Mouse (Mus musculus): ENCODE measurements at regions not wholly inside any gene's neighbourhood (a gene's known extent, or its start where the extent isn't known, plus 50 kb on each side); places are given as distances from the start of the nearest gene placed in this dataset.

- peaks cover 16% of the 10 kb centered on the region for H3K4me1 ChIP-seq
- H3K36me3 ChIP-seq, result no peaks in the 10 kb centered on the region
- H3K4me3 ChIP-seq, result no peak overlapping the region
- 70% methylated on average over 3 of the region's 3 CpGs for WGBS
- H3K27ac ChIP-seq, result 0 out of 2 replicates have a peak overlapping the region, but pooled peaks have one; percentile 67
- no peaks in the 10 kb centered on the region for H3K9me3 ChIP-seq
- no peaks in the 10 kb centered on the region for H3K27me3 ChIP-seq (ENCODE audit: insufficient read depth, poor library complexity, severe bottlenecking)
- no peak for DNase-seq (ENCODE audit: low spot score)
These were observed 77.5 kb upstream of the Dapl1 start for GRCm38 (mm10) chr2:59406976-59407375.

GRCm38 (mm10) chr2:59407512-59407988 lies 76.9 kb upstream of the Dapl1 start:
- no peaks in the 10 kb centered on the region for H3K27me3 ChIP-seq (ENCODE audit: insufficient read depth, poor library complexity, severe bottlenecking)
- no peaks in the 10 kb centered on the region for H3K36me3 ChIP-seq
- H3K4me1 ChIP-seq, result peaks cover 14% of the 10 kb centered on the region
- 68% methylated on average over 13 of the region's 13 CpGs for WGBS
- DNase-seq (ENCODE audit: low spot score), result no peak
- H3K4me3 ChIP-seq, result no peak overlapping the region
- H3K9me3 ChIP-seq, result no peaks in the 10 kb centered on the region
- H3K27ac ChIP-seq, result peak overlapping the region; percentile 67

- no peak for DNase-seq (ENCODE audit: low spot score)
- Histone ChIP-seq H3K4me1 (peaks cover 14% of the 10 kb centered on the region), H3K27ac (peak overlapping the region; percentile 67; the same call in 1 of the 2 replicates), H3K27me3 (ENCODE audit: insufficient read depth, poor library complexity, severe bottlenecking) (no peaks in the 10 kb centered on the region), H3K9me3 (no peaks in the 10 kb centered on the region; the same call in 1 of the 2 replicates), H3K4me3 (no peak overlapping the region), H3K36me3 (no peaks in the 10 kb centered on the region)
- 67% methylated on average over 10 of the region's 10 CpGs for WGBS
These were observed 76.3 kb upstream of the Dapl1 start for GRCm38 (mm10) chr2:59408040-59408587.

GRCm38 (mm10) chr2:59414612-59415011 lies 69.8 kb upstream of the Dapl1 start:
- peaks cover 23% of the 10 kb centered on the region for H3K4me1 ChIP-seq
- DNase-seq (ENCODE audit: low spot score), result no peak
- no peaks in the 10 kb centered on the region for H3K27me3 ChIP-seq (ENCODE audit: insufficient read depth, poor library complexity, severe bottlenecking)
- no peaks in the 10 kb centered on the region for H3K36me3 ChIP-seq
- H3K9me3 ChIP-seq, result no peaks in the 10 kb centered on the region; the same call in 1 of the 2 replicates
- WGBS, result 90% methylated on average over 9 of the region's 9 CpGs
- no peak overlapping the region for H3K27ac ChIP-seq
- no peak overlapping the region for H3K4me3 ChIP-seq

GRCm38 (mm10) chr2:59416491-59417195 lies 67.8 kb upstream of the Dapl1 start:
- no peak for DNase-seq (ENCODE audit: low spot score)
- Histone ChIP-seq H3K4me1 (peaks cover 31% of the 10 kb centered on the region), H3K36me3 (no peaks in the 10 kb centered on the region), H3K4me3 (no peak overlapping the region), H3K27me3 (ENCODE audit: insufficient read depth, poor library complexity, severe bottlenecking) (no peaks in the 10 kb centered on the region), H3K27ac (no peak overlapping the region), H3K9me3 (no peaks in the 10 kb centered on the region; the same call in 1 of the 2 replicates)
- WGBS, result 67% methylated on average over 8 of the region's 8 CpGs

GRCm38 (mm10) chr2:59417384-59417955 lies 67.0 kb upstream of the Dapl1 start:
- no peak for DNase-seq (ENCODE audit: low spot score)
- Histone ChIP-seq H3K27ac (no peak overlapping the region), H3K4me1 (peaks cover 31% of the 10 kb centered on the region), H3K4me3 (no peak overlapping the region), H3K36me3 (no peaks in the 10 kb centered on the region), H3K27me3 (ENCODE audit: insufficient read depth, poor library complexity, severe bottlenecking) (no peaks in the 10 kb centered on the region), H3K9me3 (no peaks in the 10 kb centered on the region; the same call in 1 of the 2 replicates)
- 69% methylated on average over 11 of the region's 11 CpGs for WGBS

GRCm38 (mm10) chr2:59420496-59420895 lies 64.0 kb upstream of the Dapl1 start:
- Histone ChIP-seq H3K36me3 (no peaks in the 10 kb centered on the region), H3K9me3 (no peaks in the 10 kb centered on the region), H3K27me3 (ENCODE audit: insufficient read depth, poor library complexity, severe bottlenecking) (no peaks in the 10 kb centered on the region), H3K4me1 (peaks cover 28% of the 10 kb centered on the region), H3K27ac (no peak overlapping the region), H3K4me3 (no peak overlapping the region)
- WGBS, result 54% methylated on average over 5 of the region's 5 CpGs
- no peak for DNase-seq (ENCODE audit: low spot score)

- H3K27ac ChIP-seq, result 0 out of 2 replicates have a peak overlapping the region, but pooled peaks have one; percentile 10
- no peaks in the 10 kb centered on the region for H3K27me3 ChIP-seq (ENCODE audit: insufficient read depth, poor library complexity, severe bottlenecking)
- H3K4me1 ChIP-seq, result peaks cover 11% of the 10 kb centered on the region
- no peak overlapping the region for H3K4me3 ChIP-seq
- no peak for DNase-seq (ENCODE audit: low spot score)
- WGBS, result 86% methylated on average over 10 of the region's 10 CpGs
- no peaks in the 10 kb centered on the region for H3K36me3 ChIP-seq
- no peaks in the 10 kb centered on the region for H3K9me3 ChIP-seq
These were observed 61.9 kb upstream of the Dapl1 start for GRCm38 (mm10) chr2:59422291-59423242.

GRCm38 (mm10) chr2:59424205-59424604 lies 60.2 kb upstream of the Dapl1 start:
- peaks cover 9% of the 10 kb centered on the region; the same call in 1 of the 2 replicates for H3K4me1 ChIP-seq
- WGBS, result 81% methylated on average over 2 of the region's 2 CpGs
- H3K9me3 ChIP-seq, result no peaks in the 10 kb centered on the region
- no peak overlapping the region for H3K27ac ChIP-seq
- no peak overlapping the region for H3K4me3 ChIP-seq
- H3K36me3 ChIP-seq, result no peaks in the 10 kb centered on the region
- DNase-seq (ENCODE audit: low spot score), result no peak
- no peaks in the 10 kb centered on the region for H3K27me3 ChIP-seq (ENCODE audit: insufficient read depth, poor library complexity, severe bottlenecking)

GRCm38 (mm10) chr2:59424729-59425128 lies 59.7 kb upstream of the Dapl1 start:
- DNase-seq (ENCODE audit: low spot score), result no peak
- H3K27me3 ChIP-seq (ENCODE audit: insufficient read depth, poor library complexity, severe bottlenecking), result no peaks in the 10 kb centered on the region
- no peaks in the 10 kb centered on the region for H3K36me3 ChIP-seq
- H3K9me3 ChIP-seq, result no peaks in the 10 kb centered on the region
- 39% methylated on average over 5 of the region's 5 CpGs for WGBS
- peaks cover 6% of the 10 kb centered on the region; the same call in 1 of the 2 replicates for H3K4me1 ChIP-seq
- H3K4me3 ChIP-seq, result no peak overlapping the region
- H3K27ac ChIP-seq, result no peak overlapping the region

- Histone ChIP-seq H3K27me3 (ENCODE audit: insufficient read depth, poor library complexity, severe bottlenecking) (no peaks in the 10 kb centered on the region), H3K27ac (no peak overlapping the region), H3K4me1 (peaks cover 4% of the 10 kb centered on the region; the same call in 1 of the 2 replicates), H3K9me3 (no peaks in the 10 kb centered on the region), H3K36me3 (no peaks in the 10 kb centered on the region), H3K4me3 (no peak overlapping the region)
- 85% methylated on average over 4 of the region's 4 CpGs for WGBS
- DNase-seq (ENCODE audit: low spot score), result no peak
These were observed 58.6 kb upstream of the Dapl1 start for GRCm38 (mm10) chr2:59425876-59426275.

GRCm38 (mm10) chr2:59431466-59431865 lies 53.0 kb upstream of the Dapl1 start:
- no peak for DNase-seq (ENCODE audit: low spot score)

More at GRCm38 (mm10) chr2:59431466-59431865, 53.0 kb upstream of the Dapl1 start:
- H3K36me3 ChIP-seq, result no peaks in the 10 kb centered on the region
- H3K4me1 ChIP-seq, result no peaks in the 10 kb centered on the region
- 88% methylated on average over 5 of the region's 5 CpGs for WGBS
- no peaks in the 10 kb centered on the region for H3K9me3 ChIP-seq
- H3K4me3 ChIP-seq, result no peak overlapping the region
- no peaks in the 10 kb centered on the region for H3K27me3 ChIP-seq (ENCODE audit: insufficient read depth, poor library complexity, severe bottlenecking)
- H3K27ac ChIP-seq, result no peak overlapping the region

Measured in heart, embryonic 10.5 days (tissue).